Comparison of ENCODE assay signal across 8 mouse cellular contexts in genomic region chr1:136685191-136686060, GRCm38 (mm10).
DNase-seq lines count a peak whose midpoint lies in the region; ATAC-seq and TF ChIP-seq lines count a peak whose summit lies in the region.

No protein-coding gene starts in this region.

- no peak for DNase-seq in liver, embryonic 11.5 days (ENCODE audit: low spot score)
- DNase-seq in skeletal muscle tissue, adult 2 months (ENCODE audit: low read depth, low spot score): peak; percentile 56
- no peak for DNase-seq in frontal cortex, adult 2 months (ENCODE audit: extremely low spot score in 1 of 2, low spot score in 1 of 2)
- DNase-seq in midbrain, embryonic 14.5 days: no peak
- no peak for DNase-seq in midbrain, embryonic 11.5 days (ENCODE audit: low spot score, missing footprints)

- H3K9ac ChIP-seq in embryonic facial prominence, embryonic 15.5 days: no peak overlapping the region
- peak overlapping the region; percentile 28; the same call in 1 of the 2 replicates for H3K9ac ChIP-seq in liver, embryonic 11.5 days (ENCODE audit: low read depth, low read length)
- H3K9ac ChIP-seq in midbrain, embryonic 14.5 days (replicated peaks; ENCODE audit: low read length): no peak overlapping the region
- no peak overlapping the region for H3K9ac ChIP-seq in midbrain, embryonic 11.5 days (ENCODE audit: low read length)

- H3K4me3 ChIP-seq in C2C12 (ENCODE audit: insufficient read depth, poor library complexity, severe bottlenecking): peak overlapping the region; percentile 28
- H3K4me3 ChIP-seq in E14TG2a.4 (replicated peaks; ENCODE audit: low read length): 0 out of 2 replicates have a peak overlapping the region, but pooled peaks have one; percentile 10
- no peak overlapping the region for H3K4me3 ChIP-seq in embryonic facial prominence, embryonic 15.5 days (replicated peaks)
- H3K4me3 ChIP-seq in liver, embryonic 11.5 days (ENCODE audit: low read depth, low read length): peak overlapping the region; percentile 28
- no peak overlapping the region for H3K4me3 ChIP-seq in midbrain, embryonic 14.5 days (replicated peaks; ENCODE audit: low read depth, low read length)
- no peak overlapping the region for H3K4me3 ChIP-seq in midbrain, embryonic 11.5 days (ENCODE audit: low read depth, low read length)

- peak overlapping the region; percentile 19; the same call in 1 of the 2 replicates for H3K4me2 ChIP-seq in embryonic facial prominence, embryonic 15.5 days (replicated peaks)
- H3K4me2 ChIP-seq in liver, embryonic 11.5 days: peak overlapping the region; percentile 57
- no peak overlapping the region for H3K4me2 ChIP-seq in midbrain, embryonic 14.5 days (ENCODE audit: low read length)
- no peak overlapping the region for H3K4me2 ChIP-seq in midbrain, embryonic 11.5 days

- ATAC-seq in embryonic facial prominence, embryonic 15.5 days (ENCODE audit: insufficient number of reproducible peaks, low FRiP score, low TSS enrichment, low read depth): no peak
- ATAC-seq in liver, embryonic 11.5 days (replicated peaks; ENCODE audit: low FRiP score): peak; percentile 42
- ATAC-seq in midbrain, embryonic 14.5 days (ENCODE audit: low FRiP score, low TSS enrichment): no peak
- ATAC-seq in midbrain, embryonic 11.5 days (ENCODE audit: low FRiP score): no peak

- H3K9me3 ChIP-seq in E14TG2a.4 (ENCODE audit: low read length): no peaks in the 10 kb centered on the region
- no peaks in the 10 kb centered on the region for H3K9me3 ChIP-seq in embryonic facial prominence, embryonic 15.5 days (replicated peaks)
- H3K9me3 ChIP-seq in liver, embryonic 11.5 days (ENCODE audit: control insufficient read depth, low read length): no peaks in the 10 kb centered on the region
- H3K9me3 ChIP-seq in midbrain, embryonic 14.5 days (ENCODE audit: control insufficient read depth, low read length): no peaks in the 10 kb centered on the region
- no peaks in the 10 kb centered on the region for H3K9me3 ChIP-seq in midbrain, embryonic 11.5 days (ENCODE audit: control insufficient read depth, low read length)

- H3K27me3 ChIP-seq in C2C12 (ENCODE audit: control insufficient read depth, insufficient read depth, insufficient read length) (no peaks in the 10 kb centered on the region), E14TG2a.4 (ENCODE audit: insufficient read depth, low read length) (no peaks in the 10 kb centered on the region)
- H3K27me3 ChIP-seq in embryonic facial prominence, embryonic 15.5 days: no peaks in the 10 kb centered on the region
- no peaks in the 10 kb centered on the region for H3K27me3 ChIP-seq in liver, embryonic 11.5 days (replicated peaks; ENCODE audit: control insufficient read depth, insufficient read depth, low read length)
- H3K27me3 ChIP-seq in midbrain, embryonic 14.5 days (ENCODE audit: control insufficient read depth, insufficient read depth, low read length): no peaks in the 10 kb centered on the region
- H3K27me3 ChIP-seq in midbrain, embryonic 11.5 days (ENCODE audit: control insufficient read depth, insufficient read depth, low read length): no peaks in the 10 kb centered on the region

- TF ChIP-seq CTCF in C2C12 (IDR thresholded peaks at IDR 0.05; ENCODE audit: control insufficient read depth, insufficient read depth, insufficient read length) (no peak), E14TG2a.4 (conservative IDR thresholded peaks at IDR 0.05; ENCODE audit: low read length) (no peak)

- H3K79me3 ChIP-seq in C2C12 (ENCODE audit: low read depth): no peaks in the 10 kb centered on the region

- H3K36me3 ChIP-seq in C2C12 (ENCODE audit: control insufficient read depth, insufficient read depth) (no peaks in the 10 kb centered on the region), E14TG2a.4 (ENCODE audit: insufficient read depth, low read length) (peaks cover 23% of the 10 kb centered on the region)
- no peaks in the 10 kb centered on the region for H3K36me3 ChIP-seq in embryonic facial prominence, embryonic 15.5 days
- H3K36me3 ChIP-seq in liver, embryonic 11.5 days (ENCODE audit: control insufficient read depth, insufficient read depth, low read length): no peaks in the 10 kb centered on the region
- H3K36me3 ChIP-seq in midbrain, embryonic 14.5 days (ENCODE audit: control insufficient read depth, insufficient read depth, low read length): no peaks in the 10 kb centered on the region
- H3K36me3 ChIP-seq in midbrain, embryonic 11.5 days (ENCODE audit: control insufficient read depth, insufficient read depth, low read length): no peaks in the 10 kb centered on the region

- H3K4me1 ChIP-seq in E14TG2a.4 (replicated peaks; ENCODE audit: low read depth, low read length): peaks cover 92% of the 10 kb centered on the region
- peaks cover 30% of the 10 kb centered on the region for H3K4me1 ChIP-seq in embryonic facial prominence, embryonic 15.5 days
- H3K4me1 ChIP-seq in liver, embryonic 11.5 days (replicated peaks; ENCODE audit: control insufficient read depth, insufficient read depth, low read length): no peaks in the 10 kb centered on the region
- H3K4me1 ChIP-seq in midbrain, embryonic 14.5 days (ENCODE audit: control insufficient read depth, insufficient read depth, low read length): no peaks in the 10 kb centered on the region
- H3K4me1 ChIP-seq in midbrain, embryonic 11.5 days (ENCODE audit: control insufficient read depth, insufficient read depth, low read length): no peaks in the 10 kb centered on the region

- peak overlapping the region; percentile 25; the same call in 1 of the 2 replicates for H3K27ac ChIP-seq in embryonic facial prominence, embryonic 15.5 days (replicated peaks)
- H3K27ac ChIP-seq in liver, embryonic 11.5 days (ENCODE audit: low read depth, low read length): peak overlapping the region; percentile 41; the same call in 1 of the 2 replicates
- no peak overlapping the region for H3K27ac ChIP-seq in midbrain, embryonic 14.5 days (replicated peaks; ENCODE audit: low read depth, low read length)
- H3K27ac ChIP-seq in midbrain, embryonic 11.5 days (ENCODE audit: low read depth, low read length): no peak overlapping the region

- no peaks in the 10 kb centered on the region for H3K79me2 ChIP-seq in C2C12 (ENCODE audit: control insufficient read depth, insufficient read depth)

- H3ac ChIP-seq in C2C12 (ENCODE audit: control insufficient read depth, insufficient read length, low read depth): peak overlapping the region; percentile 44

- WGBS in embryonic facial prominence, embryonic 15.5 days: 50% methylated on average over 13 of the region's 13 CpGs
- 52% methylated on average over 13 of the region's 13 CpGs for WGBS in liver, embryonic 11.5 days
- WGBS in midbrain, embryonic 14.5 days: 74% methylated on average over 13 of the region's 13 CpGs
- 79% methylated on average over 13 of the region's 13 CpGs for WGBS in midbrain, embryonic 11.5 days

TF ChIP-seq in C2C12, 6 proteins besides CTCF, POLR2A, EP300 and RAD21:
- TF ChIP-seq USF1 (IDR thresholded peaks at IDR 0.05; ENCODE audit: low read depth): peak; percentile 46
- peak; percentile 53 for TF ChIP-seq MYOD1 (IDR thresholded peaks at IDR 0.05; ENCODE audit: control insufficient read depth, insufficient read length, low read depth)
- TF ChIP-seq MAX (IDR thresholded peaks at IDR 0.05): peak; percentile 57
- TF ChIP-seq CEBPB (IDR thresholded peaks at IDR 0.05; ENCODE audit: low read depth): peak; percentile 93
- no peak for TF ChIP-seq FOSL1 (IDR thresholded peaks at IDR 0.05; ENCODE audit: insufficient read depth, low read length, poor library complexity, severe bottlenecking)

Comparison
In these comparisons a context has a peak if more than half of its experiments do, and no peak if none do; other contexts are left out.
1. H3K4me3 ChIP-seq: peak in C2C12 (single experiment), E14TG2a.4 (single experiment) and liver, embryonic 11.5 days (single experiment); none in embryonic facial prominence, embryonic 15.5 days (single experiment), midbrain, embryonic 14.5 days (single experiment) and midbrain, embryonic 11.5 days (single experiment).
2. H3K27ac ChIP-seq: peak in embryonic facial prominence, embryonic 15.5 days (single experiment) and liver, embryonic 11.5 days (single experiment); none in midbrain, embryonic 14.5 days (single experiment) and midbrain, embryonic 11.5 days (single experiment).
3. H3K4me2 ChIP-seq: peak in embryonic facial prominence, embryonic 15.5 days (single experiment) and liver, embryonic 11.5 days (single experiment); none in midbrain, embryonic 14.5 days (single experiment) and midbrain, embryonic 11.5 days (single experiment).